Mouse (Mus musculus) hindbrain, embryonic 13.5 days (tissue): Measurements from ENCODE around the gene Efhb. TPM values are rescaled to one million over a fixed set of nuclear protein-coding genes. Genes with fewer than 3 reads are reported as not detected.
A peak's percentile ranks its signal among the peaks of the same experiment; 100 is the strongest.

Experiments
- ATAC-seq: fragments of 200-750 bp; cut with Nextera tagmentation; 2 replicates; pipeline ENCODE4 v1.8.0; 2017; ENCODE audit warnings: moderate TSS enrichment; ENCODE audit not compliant: low FRiP score
- H3K27ac ChIP-seq: fragments of 300-500 bp; sonication (generic); 2 replicates; pipeline ENCODE4 v1.5.1; 2015; ENCODE audit warnings: inconsistent platforms, mild to moderate bottlenecking, moderate library complexity
- H3K27me3 ChIP-seq: fragments of 300-500 bp; sonication (generic); 2 replicates; pipeline ENCODE4 v1.6.1; 2015; ENCODE audit warnings: mild to moderate bottlenecking, inconsistent platforms
- H3K36me3 ChIP-seq: fragments of 300-500 bp; sonication (generic); 2 replicates; pipeline ENCODE4 v1.6.1; 2015; ENCODE audit warnings: mild to moderate bottlenecking, inconsistent platforms
- H3K4me1 ChIP-seq: fragments of 300-500 bp; sonication (generic); replicated peaks from 2 replicates; pipeline ENCODE4 v1.6.1; 2015; ENCODE audit warnings: inconsistent platforms
- H3K4me2 ChIP-seq: fragments of 300-500 bp; sonication (generic); 2 replicates; pipeline ENCODE4 v1.6.1; 2015; ENCODE audit warnings: inconsistent platforms, mild to moderate bottlenecking, moderate library complexity
- H3K4me3 ChIP-seq: fragments of 300-500 bp; sonication (generic); 2 replicates; pipeline ENCODE4 v1.5.1; 2015; ENCODE audit warnings: mild to moderate bottlenecking, inconsistent platforms
- H3K9ac ChIP-seq: fragments of 300-500 bp; sonication (generic); 2 replicates; pipeline ENCODE4 v1.6.1; 2015; ENCODE audit warnings: mild to moderate bottlenecking, inconsistent platforms
- H3K9me3 ChIP-seq: fragments of 300-500 bp; sonication (generic); 2 replicates; pipeline ENCODE4 v1.6.1; 2016; ENCODE audit warnings: inconsistent platforms
- WGBS: fragments of 180-500 bp; shearing (Covaris S2); methylation state at CpG from one replicate; pipeline ENCODE4 v1.1.7; 2015; 5-methylcytosine and 5-hydroxymethylcytosine counted together
- polyA plus RNA-seq: library from polyadenylated mRNA; unstranded; fragments of >200 nt; fragmentation: Nextera tagmentation; extraction: Ambion mirVana; gene quantifications from 2 replicates; pipeline ENCODE4 v1.2.1, GENCODE M21; 2015

Gene Efhb
- 1.2 and 1.6 TPM in 2 replicates for polyA plus RNA-seq

DNA sequence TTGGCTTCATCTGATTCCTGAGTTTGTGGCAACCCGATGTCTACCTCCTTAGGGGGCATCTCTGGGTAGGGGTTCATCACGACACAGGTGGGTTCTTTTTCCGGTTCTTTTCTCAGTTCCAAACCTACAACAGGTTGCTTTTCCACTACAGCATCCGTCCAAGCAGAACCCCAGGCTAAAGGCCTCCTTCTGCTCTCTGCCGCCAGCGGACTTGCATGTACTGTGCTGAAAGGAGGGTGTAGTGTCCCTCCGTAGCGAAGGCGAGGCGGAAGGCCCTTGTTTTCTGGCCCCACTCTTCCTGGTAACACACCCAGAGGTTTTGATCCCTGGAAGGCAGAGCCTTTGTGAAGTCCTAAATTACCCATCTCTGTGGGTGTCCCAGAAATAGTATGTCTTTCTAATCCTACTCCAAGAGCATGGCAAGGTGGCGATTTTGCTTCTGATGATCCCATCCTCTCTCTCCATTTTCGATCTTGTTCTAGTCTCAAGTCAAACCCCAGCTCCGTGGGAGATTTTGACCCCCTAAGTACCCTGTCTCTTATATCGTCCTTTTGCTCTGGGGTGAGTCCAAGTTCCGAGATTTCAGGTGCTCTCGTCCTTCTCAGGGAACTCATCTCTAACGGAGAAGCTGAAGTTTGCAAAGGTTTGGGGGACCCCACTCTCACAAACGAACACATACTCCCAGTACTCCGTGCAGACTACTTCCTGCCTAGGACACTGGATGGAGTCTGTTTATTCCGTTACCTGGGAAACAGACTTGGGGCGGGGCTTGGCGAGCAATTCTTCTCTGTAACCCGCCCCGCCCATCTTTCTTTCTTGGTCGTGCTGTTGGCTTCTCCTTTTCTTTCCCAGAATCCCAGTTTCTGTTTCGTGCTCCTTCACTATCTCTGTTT is at the start of gene Efhb:
TSS of gene Efhb (minus strand) at position 719 of the 893 bp plus-strand sequence.
- peak; percentile 97 for ATAC-seq
- Histone ChIP-seq H3K9ac (peak within 1 kb of the TSS; percentile 63), H3K36me3 (no peaks in the 10 kb centered on the region), H3K9me3 (no peaks in the 10 kb centered on the region), H3K4me2 (peak within 1 kb of the TSS; percentile 69), H3K4me1 (peaks cover 12% of the 10 kb centered on the region), H3K4me3 (peak within 1 kb of the TSS; percentile 44), H3K27me3 (no peaks in the 10 kb centered on the region), H3K27ac (no peak within 1 kb of the TSS)
- WGBS, result 20% methylated on average over 26 of the region's 26 CpGs

DNA sequence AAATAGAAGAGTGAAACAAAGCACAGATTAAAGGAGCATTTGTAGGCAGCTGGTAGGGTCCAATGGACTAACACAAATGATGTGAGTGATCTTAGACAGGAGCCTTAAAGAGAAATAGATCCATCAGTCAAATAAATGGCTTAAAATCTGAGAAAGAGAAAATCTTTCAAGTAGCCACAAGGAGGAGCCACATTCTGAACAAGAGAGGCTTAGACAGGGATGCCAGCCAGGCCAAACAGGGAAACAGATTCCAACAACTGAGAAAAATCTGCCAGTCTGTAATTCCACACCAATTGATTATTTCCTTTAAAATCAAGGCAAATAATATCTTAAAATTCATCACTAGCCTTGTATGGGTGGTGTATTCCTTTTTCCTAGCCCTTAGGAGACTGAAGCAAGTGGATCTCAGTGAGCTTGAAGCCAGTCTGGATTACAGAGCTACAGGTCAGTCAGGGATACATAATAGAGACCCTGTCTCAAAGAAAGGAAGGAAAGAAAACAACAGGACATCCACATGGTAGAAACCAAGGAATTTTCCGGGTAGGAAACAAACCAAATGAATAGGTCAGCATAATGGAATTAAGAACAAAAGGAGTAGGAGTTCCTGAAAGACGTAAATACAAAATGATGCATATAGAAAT is 49.3 kb upstream of the Efhb start:
- WGBS, result 77% methylated on average over 2 of the region's 2 CpGs
- ATAC-seq, result 0 out of 2 replicates have a peak, but pooled peaks have one; percentile 36
- peaks cover 20% of the 10 kb centered on the region for H3K36me3 ChIP-seq
- no peaks in the 10 kb centered on the region for H3K9me3 ChIP-seq
- no peaks in the 10 kb centered on the region for H3K27me3 ChIP-seq
- H3K27ac ChIP-seq, result no peak overlapping the region
- H3K4me1 ChIP-seq, result no peaks in the 10 kb centered on the region
- H3K4me3 ChIP-seq, result no peak overlapping the region
- H3K4me2 ChIP-seq, result no peak overlapping the region
- H3K9ac ChIP-seq, result no peak overlapping the region

DNA sequence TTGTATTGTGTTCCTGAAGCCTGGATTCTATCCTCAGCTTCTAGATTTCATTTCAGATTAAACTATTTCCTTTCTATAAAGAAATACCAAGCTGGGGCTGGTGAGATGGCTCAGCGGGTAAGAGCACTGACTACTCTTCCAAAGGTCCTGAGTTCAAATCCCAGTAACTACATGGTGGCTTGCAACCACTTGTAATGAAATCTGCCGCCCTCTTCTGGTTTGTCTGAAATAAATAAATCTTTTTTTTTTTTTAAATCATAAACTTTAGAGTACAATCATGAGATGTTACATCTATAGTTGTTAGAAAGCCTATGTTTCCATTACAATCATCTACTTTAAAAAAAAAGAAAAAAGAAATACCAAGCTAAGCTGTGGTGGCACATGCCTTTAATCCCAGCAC is 39.8 kb upstream of the Efhb start:
- no peak overlapping the region for H3K4me2 ChIP-seq
- no peak overlapping the region for H3K9ac ChIP-seq
- no peak overlapping the region for H3K4me3 ChIP-seq
- H3K9me3 ChIP-seq, result no peaks in the 10 kb centered on the region
- no peaks in the 10 kb centered on the region for H3K4me1 ChIP-seq
- peaks cover 57% of the 10 kb centered on the region for H3K36me3 ChIP-seq
- no peak overlapping the region for H3K27ac ChIP-seq
- H3K27me3 ChIP-seq, result no peaks in the 10 kb centered on the region
- WGBS, result 98% methylated on average over 2 of the region's 2 CpGs
- ATAC-seq, result no peak

DNA sequence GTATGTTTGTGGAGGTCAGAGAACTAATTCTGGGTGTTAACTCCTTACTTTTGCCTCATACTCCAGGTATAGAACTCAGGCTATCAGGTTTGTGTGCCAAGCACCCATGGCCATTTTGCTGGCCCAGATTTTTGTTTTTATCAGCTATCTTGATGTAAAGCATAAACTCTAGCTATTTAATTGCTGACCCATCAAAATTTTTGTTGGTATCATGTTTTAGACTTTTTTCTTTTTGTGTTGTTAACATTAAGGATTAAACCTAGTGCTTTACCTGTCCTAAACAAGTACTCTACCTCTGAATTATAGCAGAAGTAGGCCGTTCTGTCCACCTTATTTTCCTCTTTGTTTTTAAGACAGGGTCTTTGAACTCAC is 25.9 kb upstream of the Efhb start:
- Histone ChIP-seq H3K4me2 (no peak overlapping the region), H3K27ac (no peak overlapping the region), H3K9ac (no peak overlapping the region), H3K4me3 (no peak overlapping the region), H3K27me3 (no peaks in the 10 kb centered on the region), H3K9me3 (no peaks in the 10 kb centered on the region), H3K4me1 (no peaks in the 10 kb centered on the region), H3K36me3 (peaks cover 38% of the 10 kb centered on the region)
- WGBS, result 98% methylated on average over 1 of the region's 1 CpGs
- ATAC-seq, result no peak

DNA sequence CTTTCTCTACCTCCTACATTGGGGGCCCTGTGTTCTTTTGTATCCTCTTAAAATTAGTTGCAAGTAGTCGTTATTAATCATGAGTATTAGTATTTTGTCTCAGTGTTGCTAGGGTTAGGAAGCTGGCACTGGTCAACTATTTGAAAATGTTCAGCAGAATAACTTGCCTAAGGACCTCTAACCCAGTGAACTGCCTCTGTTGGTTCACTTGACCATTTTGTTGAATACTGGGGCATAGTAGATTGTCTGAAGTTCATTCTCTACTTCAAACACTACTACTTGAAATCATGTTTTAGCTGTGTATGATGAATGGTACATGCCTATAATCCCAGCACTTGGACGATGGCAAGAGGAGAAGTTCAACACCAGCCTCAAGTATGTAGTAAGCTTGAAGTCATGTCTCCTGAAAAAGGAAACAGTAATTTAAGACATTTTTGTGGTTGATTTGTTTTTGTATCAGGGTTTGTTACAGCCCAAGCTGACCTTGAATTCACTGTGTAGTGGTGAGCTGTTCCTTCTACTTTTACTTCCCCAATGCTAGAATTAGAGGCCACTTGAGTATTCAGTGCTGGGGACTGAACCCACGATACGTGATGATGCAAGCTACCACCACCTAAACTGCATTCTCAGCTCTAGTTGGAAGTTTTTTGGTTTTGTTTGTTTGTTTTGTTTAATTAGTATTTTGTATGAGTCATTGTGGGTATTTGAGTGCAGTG is 25.3 kb upstream of the Efhb start:
- WGBS, result 94% methylated on average over 4 of the region's 4 CpGs
- Histone ChIP-seq H3K36me3 (peaks cover 35% of the 10 kb centered on the region), H3K27ac (no peak overlapping the region), H3K4me3 (no peak overlapping the region), H3K4me2 (no peak overlapping the region), H3K9me3 (no peaks in the 10 kb centered on the region), H3K4me1 (no peaks in the 10 kb centered on the region), H3K27me3 (no peaks in the 10 kb centered on the region), H3K9ac (no peak overlapping the region)
- no peak for ATAC-seq

- no peak overlapping the region for H3K27ac ChIP-seq
- H3K27me3 ChIP-seq, result no peaks in the 10 kb centered on the region
- H3K36me3 ChIP-seq, result peaks cover 10% of the 10 kb centered on the region
- peaks cover 28% of the 10 kb centered on the region for H3K4me1 ChIP-seq
- WGBS, result 61% methylated on average over 7 of the region's 7 CpGs
- H3K9me3 ChIP-seq, result no peaks in the 10 kb centered on the region
- no peak for ATAC-seq
- peak overlapping the region; percentile 95 for H3K4me3 ChIP-seq
- peak overlapping the region; percentile 86 for H3K4me2 ChIP-seq
- peak overlapping the region; percentile 97 for H3K9ac ChIP-seq
Observed at GRCm38 (mm10) chr17:53480433-53480832, 17.3 kb upstream of the Efhb start.

DNA sequence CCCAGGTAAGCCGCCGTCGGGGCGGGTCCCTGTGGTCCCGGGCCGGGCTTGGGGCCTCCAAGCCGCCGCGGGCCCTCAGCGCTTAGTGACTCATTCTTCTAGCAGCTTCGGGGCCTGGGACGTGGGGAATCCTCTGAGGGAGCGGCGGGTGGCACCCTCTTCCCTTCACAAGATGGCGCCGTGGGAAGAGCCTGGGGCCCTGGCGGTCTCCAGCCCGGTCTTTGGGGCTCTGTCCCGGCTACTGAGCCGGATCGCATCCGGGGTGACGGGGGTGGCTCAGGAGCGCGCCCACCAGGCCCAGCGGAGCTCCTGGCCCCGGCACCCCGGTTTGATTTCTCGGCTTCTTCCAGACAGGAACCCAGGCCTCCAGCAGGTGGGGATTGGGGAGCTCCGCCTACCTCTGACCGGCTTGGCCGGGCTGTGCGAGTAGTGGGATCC is 16.5 kb upstream of the Efhb start:
- ATAC-seq, result peak; percentile 3; the same call in 1 of the 2 replicates

DNA sequence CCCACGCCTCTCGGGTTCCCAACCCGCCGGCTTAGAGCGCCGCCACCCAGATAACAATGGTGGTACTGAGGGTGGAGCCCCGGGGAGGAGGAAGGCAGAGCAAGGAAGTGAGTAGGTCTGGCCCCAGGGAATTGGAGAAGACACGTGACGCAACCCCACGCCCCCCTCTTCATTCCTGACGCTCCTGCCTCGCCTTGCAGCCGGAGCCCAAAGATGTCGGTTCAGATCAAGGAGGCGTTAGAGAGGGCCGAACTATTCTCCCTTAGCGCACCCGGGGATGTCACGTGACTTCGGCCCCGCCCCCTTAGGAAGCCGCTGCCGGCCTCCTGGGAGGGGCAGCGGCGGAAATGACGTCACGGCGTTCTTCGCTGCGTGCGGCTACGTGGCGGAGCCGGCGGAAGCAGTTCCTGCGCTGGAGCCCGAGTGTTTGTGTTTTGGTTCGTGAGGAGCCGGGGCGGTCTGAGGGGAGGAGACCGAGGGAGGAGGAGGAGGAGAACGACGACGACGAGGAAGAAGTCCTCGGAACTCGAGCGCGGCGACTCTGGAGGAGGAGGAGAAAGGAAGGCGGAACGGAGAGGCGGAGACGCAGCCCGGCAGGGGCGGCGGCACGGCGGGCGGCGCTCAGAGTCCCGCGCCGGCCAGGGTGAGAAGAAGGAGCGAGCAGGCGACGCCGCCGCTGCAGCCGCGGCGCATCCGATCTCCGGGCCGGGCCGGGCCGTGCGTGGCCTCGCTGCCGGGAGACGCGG is 15.9 kb upstream of the Efhb start, which contains the start of gene Rab5a:
TSS of gene Rab5a (plus strand) at position 377 of the 746 bp plus-strand sequence.
- Histone ChIP-seq H3K9ac (peak within 1 kb of the TSS; percentile 97), H3K4me1 (peaks cover 28% of the 10 kb centered on the region), H3K4me3 (peak within 1 kb of the TSS; percentile 95), H3K9me3 (no peaks in the 10 kb centered on the region), H3K4me2 (peak within 1 kb of the TSS; percentile 86), H3K36me3 (no peaks in the 10 kb centered on the region), H3K27me3 (no peaks in the 10 kb centered on the region), H3K27ac (peak within 1 kb of the TSS; percentile 99)
- ATAC-seq, result peak; percentile 98
- under 1% methylated on average over 81 of the region's 82 CpGs for WGBS

More for the DNA sequence above, 16.5 kb upstream of the Efhb start:
- peaks cover 4% of the 10 kb centered on the region for H3K36me3 ChIP-seq
- no peaks in the 10 kb centered on the region for H3K9me3 ChIP-seq
- WGBS, result 0% methylated on average over 33 of the region's 33 CpGs
- H3K4me1 ChIP-seq, result peaks cover 28% of the 10 kb centered on the region
- H3K27ac ChIP-seq, result peak overlapping the region; percentile 99
- H3K9ac ChIP-seq, result peak overlapping the region; percentile 97
- H3K4me3 ChIP-seq, result peak overlapping the region; percentile 95
- peak overlapping the region; percentile 86 for H3K4me2 ChIP-seq
- no peaks in the 10 kb centered on the region for H3K27me3 ChIP-seq

DNA sequence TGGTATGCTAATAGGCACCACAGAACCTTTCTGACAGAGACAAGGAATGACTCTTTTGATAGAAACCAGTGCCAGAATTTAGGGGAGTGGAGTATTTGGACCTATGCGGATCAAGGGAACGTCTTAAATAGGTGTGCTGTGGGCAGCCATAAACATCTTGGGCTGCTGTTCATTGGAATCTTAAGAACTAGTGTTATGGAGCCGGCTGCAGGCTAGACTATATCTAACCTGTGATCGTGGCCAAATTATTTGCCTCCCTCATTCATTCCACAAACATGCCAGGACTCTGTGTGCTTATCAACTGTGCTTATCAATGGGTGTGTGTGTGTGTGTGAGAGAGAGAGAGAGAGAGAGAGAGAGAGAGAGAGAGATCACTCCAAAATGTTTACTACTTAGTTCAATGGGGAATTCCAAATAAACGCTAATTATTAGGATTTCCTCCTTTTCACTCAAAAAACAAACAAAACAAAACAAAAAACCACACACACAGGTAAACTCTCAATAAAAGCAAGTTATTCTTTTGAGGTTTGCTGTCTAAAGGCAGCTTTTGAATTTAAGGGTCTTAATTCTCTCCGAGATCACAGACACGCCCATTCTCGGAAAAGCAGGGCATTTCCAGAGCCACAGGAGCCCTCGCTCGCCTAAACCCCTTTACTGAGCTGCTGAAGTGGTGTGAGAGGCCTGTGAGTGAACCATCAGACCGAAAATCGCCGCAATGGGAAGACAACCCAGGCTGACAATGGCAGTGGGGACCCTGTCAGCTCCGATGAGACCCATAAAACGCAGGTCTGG is 15.1 kb upstream of the Efhb start:
- peaks cover 28% of the 10 kb centered on the region for H3K4me1 ChIP-seq
- H3K36me3 ChIP-seq, result no peaks in the 10 kb centered on the region
- H3K4me3 ChIP-seq, result peak overlapping the region; percentile 95
- peak; percentile 83 for ATAC-seq
- H3K27ac ChIP-seq, result peak overlapping the region; percentile 99
- no peaks in the 10 kb centered on the region for H3K27me3 ChIP-seq
- H3K9ac ChIP-seq, result peak overlapping the region; percentile 83
- H3K4me2 ChIP-seq, result peak overlapping the region; percentile 59
- H3K9me3 ChIP-seq, result no peaks in the 10 kb centered on the region
- 9% methylated on average over 15 of the region's 15 CpGs for WGBS

GRCm38 (mm10) chr17:53468697-53469096 is 5.6 kb upstream of the Efhb start:
- no peaks in the 10 kb centered on the region for H3K36me3 ChIP-seq
- H3K27ac ChIP-seq, result no peak overlapping the region
- H3K4me1 ChIP-seq, result 0 out of 2 replicates have a peak, but pooled peaks cover 2% of the 10 kb centered on the region
- H3K9me3 ChIP-seq, result no peaks in the 10 kb centered on the region
- no peak overlapping the region for H3K4me2 ChIP-seq
- no peaks in the 10 kb centered on the region for H3K27me3 ChIP-seq
- no peak for ATAC-seq
- no peak overlapping the region for H3K4me3 ChIP-seq
- no peak overlapping the region for H3K9ac ChIP-seq

DNA sequence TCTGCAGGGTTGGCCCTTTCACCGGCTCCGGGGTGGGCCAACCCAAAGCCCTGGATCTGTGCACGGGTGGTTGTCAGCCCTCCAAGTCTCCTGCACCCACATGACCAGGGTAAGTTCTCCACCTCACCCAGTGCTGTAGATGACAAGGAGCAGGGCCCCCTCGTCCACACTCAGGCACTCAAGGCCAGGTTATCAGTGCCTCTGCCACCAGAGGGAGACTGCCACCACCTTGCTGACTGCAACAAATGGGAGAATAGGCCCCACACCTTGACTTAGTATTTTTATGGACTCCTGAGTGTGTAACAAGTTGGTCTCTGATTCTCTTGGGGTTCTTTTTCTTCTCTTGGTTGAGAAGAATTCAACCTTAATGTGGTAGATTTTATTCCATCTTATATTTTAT is 2.4 kb upstream of the Efhb start:
- Histone ChIP-seq H3K9ac (no peak overlapping the region), H3K4me3 (no peak overlapping the region), H3K27me3 (no peaks in the 10 kb centered on the region), H3K36me3 (no peaks in the 10 kb centered on the region), H3K9me3 (no peaks in the 10 kb centered on the region), H3K4me1 (peaks cover 12% of the 10 kb centered on the region), H3K27ac (no peak overlapping the region), H3K4me2 (no peak overlapping the region)
- ATAC-seq, result no peak
- WGBS, result 60% methylated on average over 4 of the region's 4 CpGs
